Mouse (Mus musculus): Measurements from ENCODE around the gene Gon4l. TPM values are rescaled to one million over a fixed set of nuclear protein-coding genes. Genes with fewer than 3 reads are reported as not detected.
"Not testable (repeated sequence)": the region's sequence is repeated elsewhere in the genome, so short reads cannot be mapped to it uniquely, and the experiment has no call there.

Gon4l gene
- polyA plus RNA-seq (2015; fragmentation: Nextera tagmentation; extraction: Ambion mirVana) = 13.2 and 13.5 TPM in 2 replicates

DNA sequence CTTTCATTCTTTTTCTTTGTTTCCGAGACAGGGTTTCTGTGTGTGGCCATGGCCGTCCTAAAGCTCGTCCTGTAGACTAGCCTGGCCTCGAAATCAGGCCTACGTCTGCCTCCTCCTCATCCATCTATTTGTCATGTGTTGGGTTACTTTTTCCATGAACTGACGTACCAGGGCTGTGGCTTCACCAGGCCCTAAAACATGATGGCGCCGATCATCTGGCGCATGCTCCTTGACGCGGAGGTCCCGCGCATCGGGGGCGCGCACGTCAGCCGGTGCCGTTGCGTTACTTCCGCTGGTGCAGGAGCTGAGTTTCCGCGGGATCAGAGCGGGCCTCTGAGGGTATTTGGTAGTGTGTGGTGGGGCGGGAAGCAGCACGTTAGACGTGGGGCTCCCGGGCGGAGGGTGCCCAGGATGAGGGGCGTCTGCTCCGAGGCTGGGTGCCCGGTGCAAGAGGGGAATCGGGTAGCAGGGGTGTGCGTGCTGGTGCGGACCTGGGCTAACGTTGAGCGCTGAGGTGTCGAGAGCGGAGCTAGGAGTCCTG, at the start of gene Gon4l:
Gene Gon4l, plus strand, starts transcription at position 281 of the 541 bp plus-strand sequence.
- peak within 1 kb of the TSS; percentile 40 for H3K4me3 ChIP-seq
- 2% methylated on average over 31 of the region's 39 CpGs for WGBS
- not testable (repeated sequence) for H3K4me1 ChIP-seq (replicated peaks); H3K9me3 ChIP-seq; H3K27me3 ChIP-seq; H3K36me3 ChIP-seq
- peak within 1 kb of the TSS; percentile 85 for H3K27ac ChIP-seq (replicated peaks)
- H3K4me2 ChIP-seq = peak within 1 kb of the TSS; percentile 53
- H3K9ac ChIP-seq = 0 out of 2 replicates have a peak within 1 kb of the TSS, but pooled peaks have one; percentile 29
- ATAC-seq (ENCODE audit: low FRiP score, low read depth) = peak; percentile 66

GRCm38 (mm10) chr3:88786323-88786722, 48.7 kb upstream of the Gon4l start:
- not testable (repeated sequence) for H3K36me3 ChIP-seq; ATAC-seq (ENCODE audit: low FRiP score, low read depth); H3K27ac ChIP-seq (replicated peaks); H3K4me3 ChIP-seq; H3K9ac ChIP-seq; H3K4me2 ChIP-seq; H3K9me3 ChIP-seq; H3K4me1 ChIP-seq (replicated peaks); H3K27me3 ChIP-seq
- 91% methylated on average over 1 of the region's 4 CpGs for WGBS

DNA sequence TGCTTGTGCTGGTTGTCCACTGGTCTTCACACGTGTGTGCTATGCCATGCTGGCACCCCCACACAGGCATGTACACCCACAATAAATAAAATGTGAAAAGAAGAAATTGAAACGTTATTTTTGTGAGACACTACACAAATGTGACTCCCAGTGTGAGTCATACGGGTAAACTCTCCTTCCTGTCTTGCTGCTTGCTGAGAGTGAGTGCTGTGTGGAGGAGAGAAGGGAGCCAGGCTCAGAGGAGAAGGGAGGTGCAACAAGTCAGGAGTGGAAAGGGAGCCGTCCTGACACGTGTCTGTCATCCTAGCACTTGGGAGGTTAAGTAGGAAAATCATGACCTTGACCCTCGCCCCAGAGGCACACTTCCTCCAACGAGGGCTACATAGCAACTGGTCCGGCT, 48.2 kb upstream of the Gon4l start:
- not testable (repeated sequence) for H3K4me2 ChIP-seq; H3K9ac ChIP-seq; H3K4me3 ChIP-seq; H3K27me3 ChIP-seq; H3K9me3 ChIP-seq; H3K36me3 ChIP-seq; H3K27ac ChIP-seq (replicated peaks); H3K4me1 ChIP-seq (replicated peaks); ATAC-seq (ENCODE audit: low FRiP score, low read depth)
- no CpG with 5 or more reads among the region's 8 CpGs for WGBS

DNA sequence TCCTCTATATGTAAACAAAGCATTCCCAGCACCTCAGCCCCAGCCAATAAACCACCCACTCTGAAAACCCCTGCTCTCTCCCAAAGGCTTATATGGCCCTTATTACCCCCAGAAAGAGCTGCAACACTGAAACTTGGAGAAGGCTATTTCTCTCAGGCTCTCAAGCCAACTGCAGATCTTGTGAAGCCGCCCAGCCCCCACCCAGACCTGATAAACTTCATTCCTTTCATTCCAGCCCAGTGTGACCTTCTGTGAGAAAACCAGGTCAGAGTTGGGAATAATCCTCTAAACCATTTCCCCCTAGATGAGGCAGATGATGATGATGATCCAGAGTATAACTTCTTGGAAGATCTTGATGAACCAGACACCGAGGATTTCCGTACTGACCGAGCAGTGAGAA, 47.0 kb upstream of the Gon4l start:
- not testable (repeated sequence) for H3K4me3 ChIP-seq; H3K27me3 ChIP-seq; H3K4me1 ChIP-seq (replicated peaks); H3K9me3 ChIP-seq; H3K9ac ChIP-seq; ATAC-seq (ENCODE audit: low FRiP score, low read depth); H3K4me2 ChIP-seq; H3K27ac ChIP-seq (replicated peaks); H3K36me3 ChIP-seq
- 100% methylated on average over 2 of the region's 4 CpGs for whole genome bisulfite sequencing

DNA sequence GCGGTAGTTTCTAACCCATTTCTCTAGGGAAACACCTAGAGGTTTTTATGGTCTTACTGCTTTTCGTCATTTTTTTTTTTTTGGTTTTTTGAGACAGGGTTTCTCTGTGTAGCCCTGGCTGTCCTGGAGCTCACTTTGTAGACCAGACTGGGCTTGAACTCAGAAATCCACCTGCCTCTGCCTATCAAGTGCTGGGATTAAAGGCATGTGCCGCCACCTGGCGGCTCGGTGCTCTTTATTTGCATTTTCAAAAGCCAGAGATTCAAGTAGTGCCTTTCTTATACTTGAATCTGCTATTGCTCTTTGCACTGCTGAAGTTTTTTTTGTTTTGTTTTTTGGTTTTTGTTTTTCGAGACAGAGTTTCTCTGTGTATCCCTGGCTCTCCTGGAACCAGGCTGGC, 37.5 kb upstream of the Gon4l start:
- H3K4me2 ChIP-seq; H3K27me3 ChIP-seq; ATAC-seq (ENCODE audit: low FRiP score, low read depth): not testable (repeated sequence)

DNA sequence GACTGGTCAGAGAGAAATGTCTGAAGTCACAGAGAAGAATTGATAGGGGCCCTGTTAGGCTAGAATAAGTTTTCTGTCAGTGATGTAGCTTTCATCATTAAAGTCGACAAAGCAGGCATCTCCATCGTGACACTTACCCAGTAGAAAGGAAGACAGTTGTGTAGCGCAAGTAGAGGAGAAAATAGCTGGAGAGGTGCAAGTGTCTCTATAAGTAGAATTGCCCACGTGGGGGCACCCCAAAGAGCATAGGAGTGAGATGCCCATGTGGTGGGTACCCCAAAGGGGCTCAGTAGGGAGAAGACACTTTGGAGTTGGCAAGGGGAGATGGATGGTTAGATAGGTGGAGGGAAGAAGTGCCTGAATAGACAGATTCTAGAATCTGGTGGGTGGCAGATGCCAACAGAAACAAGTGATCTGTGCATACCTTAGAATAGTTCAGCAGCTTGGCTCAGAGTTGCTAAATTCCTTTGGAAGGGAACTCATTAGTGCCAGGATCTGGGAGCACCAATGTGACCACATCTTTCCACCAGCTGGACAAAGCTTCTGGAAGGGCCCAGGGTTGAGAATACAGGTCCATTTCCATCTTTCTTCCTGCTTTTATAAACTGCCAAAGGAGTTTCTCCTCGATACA, 31.0 kb upstream of the Gon4l start:
- no peaks in the 10 kb centered on the region for H3K4me1 ChIP-seq (replicated peaks)
- 86% methylated on average over 5 of the region's 5 CpGs for WGBS
- H3K9me3 ChIP-seq = no peaks in the 10 kb centered on the region
- H3K36me3 ChIP-seq = peaks cover 14% of the 10 kb centered on the region
- no peaks in the 10 kb centered on the region for H3K27me3 ChIP-seq
- H3K9ac ChIP-seq = no peak overlapping the region
- no peak overlapping the region for H3K4me2 ChIP-seq
- H3K4me3 ChIP-seq = no peak overlapping the region
- no peak for ATAC-seq (ENCODE audit: low FRiP score, low read depth)
- no peak overlapping the region for H3K27ac ChIP-seq (replicated peaks)

More for the DNA sequence above, 37.5 kb upstream of the Gon4l start:
- H3K36me3 ChIP-seq; H3K9me3 ChIP-seq; H3K4me1 ChIP-seq (replicated peaks); H3K27ac ChIP-seq (replicated peaks); H3K4me3 ChIP-seq; H3K9ac ChIP-seq: not testable (repeated sequence)
- WGBS = 91% methylated on average over 6 of the region's 6 CpGs

DNA sequence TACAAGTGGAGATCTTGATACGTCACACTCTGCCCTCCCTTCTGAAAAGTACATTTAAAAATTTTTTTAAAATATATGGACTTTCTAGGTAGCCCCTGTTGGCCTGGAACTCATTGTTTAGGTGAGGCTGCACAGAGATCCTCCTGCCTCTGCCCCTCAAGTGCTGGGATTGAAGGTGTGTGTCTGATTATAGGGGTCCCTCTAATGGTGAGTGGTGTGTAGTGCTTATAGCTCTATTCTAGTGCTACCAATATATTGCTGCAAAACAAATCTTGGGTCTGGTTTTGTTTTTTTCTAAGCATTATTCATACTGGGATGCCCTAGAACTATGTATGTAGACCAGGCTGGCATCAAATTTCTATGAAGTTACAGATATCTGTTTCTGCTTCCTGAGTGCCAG, 9.3 kb upstream of the Gon4l start:
- no peak overlapping the region for H3K27ac ChIP-seq (replicated peaks)
- peaks cover 5% of the 10 kb centered on the region for H3K4me1 ChIP-seq (replicated peaks)
- ATAC-seq (ENCODE audit: low FRiP score, low read depth) = no peak
- no peaks in the 10 kb centered on the region for H3K27me3 ChIP-seq
- H3K36me3 ChIP-seq = peaks cover 16% of the 10 kb centered on the region
- H3K9me3 ChIP-seq = no peaks in the 10 kb centered on the region
- no peak overlapping the region for H3K9ac ChIP-seq
- 100% methylated on average over 1 of the region's 1 CpGs for WGBS
- H3K4me3 ChIP-seq = no peak overlapping the region
- H3K4me2 ChIP-seq = no peak overlapping the region

DNA sequence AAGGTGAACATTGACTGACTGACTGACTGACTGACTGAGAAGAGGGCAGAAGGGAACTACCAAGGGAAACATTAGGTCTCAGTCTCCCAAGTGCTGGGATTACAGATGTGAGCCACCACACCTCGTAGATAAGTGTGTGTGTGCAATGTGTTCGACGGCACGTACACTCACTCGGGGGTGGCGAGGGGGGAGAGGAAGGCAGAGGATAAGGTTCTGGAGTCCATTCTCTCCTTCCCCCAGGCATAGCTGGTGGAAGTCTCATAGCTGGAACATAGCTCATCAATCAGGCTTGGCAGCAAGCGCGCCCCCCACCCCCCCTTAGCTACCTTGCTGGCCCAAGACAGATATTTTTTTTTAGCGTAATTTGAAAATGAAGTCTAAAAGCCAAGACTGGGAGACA, 7.8 kb upstream of the Gon4l start:
- no peaks in the 10 kb centered on the region for H3K27me3 ChIP-seq
- no peak overlapping the region for H3K27ac ChIP-seq (replicated peaks)
- H3K4me1 ChIP-seq (replicated peaks) = peaks cover 5% of the 10 kb centered on the region
- H3K4me3 ChIP-seq = no peak overlapping the region
- no peak overlapping the region for H3K4me2 ChIP-seq
- no peak overlapping the region for H3K9ac ChIP-seq
- no peaks in the 10 kb centered on the region for H3K9me3 ChIP-seq
- no peak for ATAC-seq (ENCODE audit: low FRiP score, low read depth)
- 87% methylated on average over 9 of the region's 9 CpGs for WGBS
- peaks cover 13% of the 10 kb centered on the region for H3K36me3 ChIP-seq

GRCm38 (mm10) chr3:88831177-88832121, 3.6 kb upstream of the Gon4l start:
- H3K4me1 ChIP-seq (replicated peaks); H3K36me3 ChIP-seq; H3K9me3 ChIP-seq; H3K27me3 ChIP-seq: not testable (repeated sequence)
- peak; percentile 80 for ATAC-seq (ENCODE audit: low FRiP score, low read depth)
- Histone ChIP-seq H3K27ac (replicated peaks) (peak overlapping the region; percentile 92), H3K4me3 (peak overlapping the region; percentile 55), H3K4me2 (peak overlapping the region; percentile 49), H3K9ac (peak overlapping the region; percentile 72)
- under 1% methylated on average over 17 of the region's 28 CpGs for WGBS

GRCm38 (mm10) chr3:88832388-88832787, 2.6 kb upstream of the Gon4l start:
- H3K27me3 ChIP-seq; H3K9me3 ChIP-seq; H3K9ac ChIP-seq; H3K36me3 ChIP-seq; H3K4me1 ChIP-seq (replicated peaks): not testable (repeated sequence)
- ATAC-seq (ENCODE audit: low FRiP score, low read depth) = peak; percentile 84
- H3K4me3 ChIP-seq = peak overlapping the region; percentile 55
- WGBS = 1% methylated on average over 14 of the region's 14 CpGs
- peak overlapping the region; percentile 49 for H3K4me2 ChIP-seq
- H3K27ac ChIP-seq (replicated peaks) = peak overlapping the region; percentile 70; the same call in 1 of the 2 replicates

DNA sequence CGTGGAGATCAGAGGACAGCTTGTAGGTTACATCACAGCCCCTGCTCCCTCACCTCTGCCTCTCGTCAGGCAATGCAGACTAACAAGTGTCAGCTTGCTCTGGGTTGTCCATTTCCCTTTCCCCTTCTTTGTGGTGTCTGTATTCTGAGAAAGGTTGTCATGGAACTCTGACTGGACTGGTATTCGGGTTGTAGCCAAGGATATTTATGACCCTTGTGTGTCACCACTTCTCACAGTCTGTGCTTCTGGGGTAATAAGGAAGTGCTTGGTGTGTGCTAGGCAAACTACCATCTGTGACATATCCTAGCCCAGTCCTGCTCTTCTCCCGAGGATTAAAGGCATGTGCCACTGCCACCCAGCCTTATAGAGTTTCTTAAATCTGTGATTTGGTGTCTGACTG, 14.1 kb downstream of the Gon4l start:
- Histone ChIP-seq H3K4me3 (no peak overlapping the region), H3K4me1 (replicated peaks) (no peaks in the 10 kb centered on the region), H3K36me3 (peaks cover 21% of the 10 kb centered on the region), H3K27me3 (no peaks in the 10 kb centered on the region), H3K9ac (no peak overlapping the region), H3K4me2 (no peak overlapping the region), H3K9me3 (no peaks in the 10 kb centered on the region), H3K27ac (replicated peaks) (no peak overlapping the region)
- WGBS = 89% methylated on average over 4 of the region's 4 CpGs
- ATAC-seq (ENCODE audit: low FRiP score, low read depth) = no peak

- H3K9me3 ChIP-seq = no peaks in the 10 kb centered on the region
- H3K9ac ChIP-seq = no peak overlapping the region
- no peak overlapping the region for H3K4me3 ChIP-seq
- peaks cover 57% of the 10 kb centered on the region for H3K36me3 ChIP-seq
- ATAC-seq (ENCODE audit: low FRiP score, low read depth) = no peak
- H3K27ac ChIP-seq (replicated peaks) = no peak overlapping the region
- H3K27me3 ChIP-seq = no peaks in the 10 kb centered on the region
- no peak overlapping the region for H3K4me2 ChIP-seq
- H3K4me1 ChIP-seq (replicated peaks) = no peaks in the 10 kb centered on the region
- WGBS = 95% methylated on average over 6 of the region's 6 CpGs
Measured at GRCm38 (mm10) chr3:88855837-88856236, 20.8 kb downstream of the Gon4l start.
